Mouse (Mus musculus) liver, embryonic 11.5 days (tissue): ENCODE measurements at regions not wholly inside any gene's neighbourhood (a gene's known extent, or its start where the extent isn't known, plus 50 kb on each side); places are given as distances from the start of the nearest gene placed in this dataset.

Source experiments
- ATAC-seq: fragments of 200-750 bp; cut with Nextera tagmentation; replicated peaks from 2 replicates; pipeline ENCODE4 v1.8.0; 2017; ENCODE audit warnings: moderate number of reproducible peaks, mild to moderate bottlenecking, moderate TSS enrichment, moderate library complexity; ENCODE audit not compliant: low FRiP score
- DNase-seq: peaks from one replicate; pipeline ENCODE4 v3.0.0-alpha.2; 2017; ENCODE audit warnings: low spot score
- H3K27ac ChIP-seq: fragments of 300-500 bp; sonication (generic); 2 replicates; pipeline ENCODE4 v1.5.1; 2014; ENCODE audit warnings: mild to moderate bottlenecking, low read depth, low read length, control low read depth
- H3K27me3 ChIP-seq: fragments of 300-500 bp; sonication (generic); replicated peaks from 2 replicates; pipeline ENCODE4 v1.6.1; 2014; ENCODE audit warnings: low read length, mixed read lengths; ENCODE audit not compliant: control insufficient read depth, insufficient read depth
- H3K36me3 ChIP-seq: fragments of 300-500 bp; sonication (generic); 2 replicates; pipeline ENCODE4 v1.6.1; 2014; ENCODE audit warnings: mild to moderate bottlenecking, low read length, moderate library complexity, mixed read lengths; ENCODE audit not compliant: control insufficient read depth, insufficient read depth
- H3K4me1 ChIP-seq: fragments of 300-500 bp; sonication (generic); replicated peaks from 2 replicates; pipeline ENCODE4 v1.6.1; 2014; ENCODE audit warnings: low read length, mixed read lengths; ENCODE audit not compliant: control insufficient read depth, insufficient read depth
- H3K4me2 ChIP-seq: fragments of 300-500 bp; sonication (generic); 2 replicates; pipeline ENCODE4 v1.6.1; 2014; ENCODE audit warnings: mild to moderate bottlenecking, control low read depth, moderate library complexity
- H3K4me3 ChIP-seq: fragments of 300-500 bp; sonication (generic); 2 replicates; pipeline ENCODE4 v1.5.1; 2014; ENCODE audit warnings: low read depth, low read length, control low read depth
- H3K9ac ChIP-seq: fragments of 300-500 bp; sonication (generic); 2 replicates; pipeline ENCODE4 v1.6.1; 2014; ENCODE audit warnings: low read depth, low read length, control low read depth
- H3K9me3 ChIP-seq: fragments of 300-500 bp; sonication (generic); 2 replicates; pipeline ENCODE4 v1.6.1; 2016; ENCODE audit warnings: low read length, inconsistent platforms, mixed read lengths; ENCODE audit not compliant: control insufficient read depth
- WGBS: fragments of 180-500 bp; shearing (Covaris S2); extraction: QIAGEN DNeasy Blood & Tissue Kit; methylation state at CpG from one replicate; pipeline ENCODE4 v1.1.7; 2014; 5-methylcytosine and 5-hydroxymethylcytosine counted together

DNA sequence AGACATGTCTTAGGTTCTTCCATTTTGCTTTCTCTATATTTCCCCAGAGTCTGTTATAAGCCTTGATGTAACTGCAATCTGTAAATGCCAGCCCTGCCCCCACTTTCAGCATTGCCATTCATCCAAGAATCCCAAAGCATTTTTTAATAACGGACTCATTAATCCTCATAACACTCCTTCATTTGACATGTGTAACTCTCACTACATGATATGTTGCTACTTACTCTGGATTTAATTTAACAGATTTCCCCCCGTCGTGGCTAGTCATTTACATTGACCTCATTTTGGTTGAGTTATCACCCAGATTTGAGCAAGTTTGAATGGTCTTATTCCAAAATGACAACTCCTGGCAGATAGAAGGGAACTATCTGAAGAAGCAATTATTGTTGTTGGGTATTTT lies 116.2 kb upstream of the Npvf start:
- Histone ChIP-seq H3K9me3 (no peaks in the 10 kb centered on the region), H3K9ac (no peak overlapping the region), H3K4me1 (no peaks in the 10 kb centered on the region), H3K4me3 (no peak overlapping the region), H3K27me3 (no peaks in the 10 kb centered on the region), H3K36me3 (no peaks in the 10 kb centered on the region), H3K4me2 (no peak overlapping the region), H3K27ac (no peak overlapping the region)
- ATAC-seq: no peak
- WGBS: 83% methylated on average over 3 of the region's 3 CpGs
- DNase-seq: no peak

DNA sequence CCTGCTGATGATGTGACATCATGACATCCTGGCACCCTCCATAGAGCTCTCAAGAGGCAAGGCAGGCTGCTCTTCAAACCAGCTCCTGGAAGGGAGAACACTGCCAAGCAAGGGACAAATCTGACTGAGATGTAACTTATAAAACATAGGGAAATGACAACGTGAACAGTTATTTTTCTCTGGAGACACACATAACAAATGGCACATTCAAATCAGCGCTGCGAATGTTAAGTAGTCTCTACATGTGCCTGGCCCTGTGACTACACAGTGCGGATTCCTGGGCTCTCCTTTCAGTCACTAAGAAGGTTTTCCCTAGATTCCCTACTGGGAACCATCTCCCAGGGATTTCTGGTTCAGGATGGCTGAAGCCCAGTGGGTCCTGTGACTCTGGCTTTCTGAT lies 121.4 kb upstream of the Npvf start:
- Histone ChIP-seq H3K27ac (no peak overlapping the region), H3K9me3 (no peaks in the 10 kb centered on the region), H3K36me3 (no peaks in the 10 kb centered on the region), H3K4me1 (no peaks in the 10 kb centered on the region), H3K9ac (no peak overlapping the region), H3K4me2 (no peak overlapping the region), H3K4me3 (no peak overlapping the region), H3K27me3 (no peaks in the 10 kb centered on the region)
- WGBS: 85% methylated on average over 4 of the region's 4 CpGs
- DNase-seq (no peak), ATAC-seq (no peak)

DNA sequence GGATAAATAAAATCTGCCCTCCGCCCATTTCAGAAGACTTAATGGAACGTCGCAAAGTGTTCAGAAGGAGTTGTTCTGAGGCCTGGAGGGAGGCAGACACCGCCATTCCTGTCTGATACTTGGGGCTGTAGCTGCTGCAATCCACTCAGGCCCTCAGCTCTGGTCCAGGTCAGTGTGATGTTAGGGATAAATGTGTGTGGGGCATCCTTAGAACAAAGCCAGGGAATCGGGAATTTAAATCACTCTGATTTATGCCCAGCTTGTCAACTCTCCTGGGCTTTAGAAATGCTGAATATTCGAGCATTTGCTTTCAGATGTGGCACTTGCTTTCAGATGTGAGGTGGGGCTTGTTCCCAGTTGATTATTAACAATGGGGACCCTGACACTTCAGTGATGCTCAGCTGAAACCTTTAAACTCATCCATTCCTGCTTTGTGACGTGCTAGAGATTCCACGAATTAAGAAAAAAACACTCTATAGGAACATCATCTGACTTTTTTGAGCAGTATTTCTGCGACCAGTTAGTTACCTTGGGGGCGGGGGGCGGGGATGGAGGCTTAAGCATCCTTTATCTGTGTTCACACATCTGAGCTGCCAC lies 122.1 kb upstream of the Npvf start:
- Histone ChIP-seq H3K9me3 (no peaks in the 10 kb centered on the region), H3K36me3 (no peaks in the 10 kb centered on the region), H3K9ac (no peak overlapping the region), H3K4me2 (no peak overlapping the region), H3K27me3 (no peaks in the 10 kb centered on the region), H3K27ac (no peak overlapping the region), H3K4me3 (no peak overlapping the region), H3K4me1 (no peaks in the 10 kb centered on the region)
- 65% methylated on average over 11 of the region's 11 CpGs for WGBS
- no peak for DNase-seq
- ATAC-seq: no peak

- Histone ChIP-seq H3K9me3 (no peaks in the 10 kb centered on the region), H3K36me3 (no peaks in the 10 kb centered on the region), H3K4me3 (no peak overlapping the region), H3K4me2 (no peak overlapping the region), H3K4me1 (no peaks in the 10 kb centered on the region), H3K27ac (no peak overlapping the region), H3K9ac (no peak overlapping the region), H3K27me3 (no peaks in the 10 kb centered on the region)
- 43% methylated on average over 10 of the region's 10 CpGs for WGBS
- DNase-seq (no peak), ATAC-seq (no peak)
These were observed 122.8 kb upstream of the Npvf start for GRCm38 (mm10) chr6:50776931-50777495.

DNA sequence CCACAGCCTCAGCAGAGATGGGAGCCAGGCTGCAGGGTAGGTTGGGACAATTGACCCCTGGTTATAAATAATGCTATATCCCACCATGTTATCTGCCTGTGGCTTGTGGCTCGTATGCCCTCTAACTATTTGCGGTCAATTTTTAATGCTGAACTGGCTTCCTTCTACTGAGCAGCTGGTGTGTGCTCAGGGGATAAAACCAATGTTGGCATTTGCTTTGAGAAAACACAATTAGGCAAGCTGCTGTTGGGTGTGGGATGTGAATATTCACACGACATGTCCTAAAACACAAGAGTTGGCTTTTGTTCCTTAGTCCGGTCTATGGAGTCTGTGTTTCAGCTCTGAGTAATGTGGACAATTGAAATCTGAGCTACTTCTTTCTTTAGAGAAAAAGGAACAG lies 123.6 kb upstream of the Npvf start:
- Histone ChIP-seq H3K36me3 (no peaks in the 10 kb centered on the region), H3K27me3 (no peaks in the 10 kb centered on the region), H3K9ac (no peak overlapping the region), H3K9me3 (no peaks in the 10 kb centered on the region), H3K4me1 (no peaks in the 10 kb centered on the region), H3K27ac (no peak overlapping the region), H3K4me2 (no peak overlapping the region), H3K4me3 (no peak overlapping the region)
- DNase-seq (no peak), ATAC-seq (no peak)
- WGBS: 81% methylated on average over 4 of the region's 4 CpGs

- Histone ChIP-seq H3K36me3 (no peaks in the 10 kb centered on the region), H3K9me3 (no peaks in the 10 kb centered on the region), H3K4me1 (no peaks in the 10 kb centered on the region), H3K9ac (no peak overlapping the region), H3K27me3 (no peaks in the 10 kb centered on the region), H3K4me2 (no peak overlapping the region), H3K4me3 (no peak overlapping the region), H3K27ac (no peak overlapping the region)
- no peak for ATAC-seq
- WGBS: 86% methylated on average over 3 of the region's 3 CpGs
- no peak for DNase-seq
These were observed 126.4 kb upstream of the Npvf start for GRCm38 (mm10) chr6:50780677-50781076.

DNA sequence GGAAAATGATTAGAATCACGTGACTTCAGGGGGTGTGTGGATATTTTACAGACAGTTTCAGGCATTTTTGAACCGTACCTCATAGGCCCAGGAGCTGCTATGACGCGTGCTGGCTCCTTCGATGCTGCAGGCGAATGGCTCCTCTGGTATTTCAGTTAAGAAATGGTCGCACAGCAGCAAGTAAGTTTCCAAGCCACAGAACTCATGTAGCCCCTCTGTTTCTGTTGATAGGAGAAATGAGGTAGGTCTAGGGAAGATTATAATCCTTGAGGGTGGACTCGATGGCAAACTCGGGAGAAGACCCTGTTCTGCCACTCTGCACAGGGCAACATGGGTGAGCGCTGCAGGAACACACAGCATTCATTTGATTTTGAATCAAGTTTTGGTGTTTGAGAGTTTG lies 127.0 kb upstream of the Npvf start:
- Histone ChIP-seq H3K27me3 (no peaks in the 10 kb centered on the region), H3K4me1 (no peaks in the 10 kb centered on the region), H3K4me3 (no peak overlapping the region), H3K9ac (no peak overlapping the region), H3K9me3 (no peaks in the 10 kb centered on the region), H3K4me2 (no peak overlapping the region), H3K27ac (no peak overlapping the region), H3K36me3 (no peaks in the 10 kb centered on the region)
- no peak for ATAC-seq
- no peak for DNase-seq
- WGBS: 82% methylated on average over 10 of the region's 10 CpGs

GRCm38 (mm10) chr6:50782221-50782620 lies 128.0 kb upstream of the Npvf start:
- DNase-seq (no peak), ATAC-seq (no peak)
- Histone ChIP-seq H3K36me3 (no peaks in the 10 kb centered on the region), H3K9me3 (no peaks in the 10 kb centered on the region), H3K27ac (no peak overlapping the region), H3K9ac (no peak overlapping the region), H3K4me1 (no peaks in the 10 kb centered on the region), H3K4me3 (no peak overlapping the region), H3K27me3 (no peaks in the 10 kb centered on the region), H3K4me2 (no peak overlapping the region)
- 75% methylated on average over 2 of the region's 2 CpGs for WGBS

DNA sequence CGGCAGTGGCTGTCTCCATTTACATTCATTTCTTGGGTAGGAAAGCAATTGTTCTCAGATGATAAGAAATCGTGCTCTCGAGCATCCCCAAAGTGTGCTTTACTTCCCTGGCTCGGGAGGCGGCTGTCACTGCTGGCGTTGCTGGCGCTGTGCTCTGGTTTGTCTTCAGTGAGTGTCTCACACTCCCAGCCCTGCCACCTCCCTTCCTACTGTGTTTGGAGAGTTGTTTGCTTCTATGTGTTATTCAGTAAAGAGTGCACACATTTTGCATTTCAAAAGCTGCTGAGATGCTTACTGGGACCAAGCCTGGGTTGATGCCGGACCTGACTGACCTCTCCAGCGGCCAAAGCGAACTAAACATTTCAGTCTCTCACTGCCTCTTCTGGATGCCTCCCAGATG lies 129.3 kb upstream of the Npvf start:
- Histone ChIP-seq H3K27me3 (no peaks in the 10 kb centered on the region), H3K4me1 (no peaks in the 10 kb centered on the region), H3K4me3 (no peak overlapping the region), H3K27ac (no peak overlapping the region), H3K4me2 (no peak overlapping the region), H3K9ac (no peak overlapping the region), H3K9me3 (no peaks in the 10 kb centered on the region), H3K36me3 (no peaks in the 10 kb centered on the region)
- ATAC-seq (no peak), DNase-seq (no peak)
- WGBS: 69% methylated on average over 10 of the region's 10 CpGs
